Mouse (Mus musculus) hindbrain, embryonic 10.5 days (tissue): ENCODE measurements around the gene Lamp5. TPM values are rescaled to one million over a fixed set of nuclear protein-coding genes. Genes with fewer than 3 reads are reported as not detected.

Experiments
- DNase-seq: peaks from one replicate; pipeline ENCODE4 v3.0.0-alpha.2; 2017; ENCODE audit warnings: low spot score
- H3K27ac ChIP-seq: fragments of 300-500 bp; sonication (generic); 2 replicates; pipeline ENCODE4 v1.5.1; 2016; ENCODE audit warnings: mild to moderate bottlenecking, moderate library complexity
- H3K27me3 ChIP-seq: fragments of 300-500 bp; sonication (generic); 2 replicates; pipeline ENCODE4 v1.6.1; 2016; ENCODE audit warnings: mild to moderate bottlenecking; ENCODE audit not compliant: poor library complexity, insufficient read depth, severe bottlenecking
- H3K36me3 ChIP-seq: fragments of 300-500 bp; sonication (generic); 2 replicates; pipeline ENCODE4 v1.6.1; 2016; ENCODE audit warnings: mild to moderate bottlenecking, moderate library complexity
- H3K4me1 ChIP-seq: fragments of 300-500 bp; sonication (generic); replicated peaks from 2 replicates; pipeline ENCODE4 v1.6.1; 2016; ENCODE audit warnings: mild to moderate bottlenecking
- H3K4me3 ChIP-seq: fragments of 300-500 bp; sonication (generic); 2 replicates; pipeline ENCODE4 v1.5.1; 2016; ENCODE audit warnings: mild to moderate bottlenecking, moderate library complexity
- H3K9me3 ChIP-seq: fragments of 300-500 bp; sonication (generic); 2 replicates; pipeline ENCODE4 v1.6.1; 2016; ENCODE audit warnings: mild to moderate bottlenecking, moderate library complexity
- WGBS: fragments of 180-500 bp; shearing (Covaris S2); methylation state at CpG from one replicate; pipeline ENCODE4 v1.1.7; 2016; 5-methylcytosine and 5-hydroxymethylcytosine counted together
- polyA plus RNA-seq: library from polyadenylated mRNA; unstranded; fragments of >200 nt; fragmentation: Nextera tagmentation; extraction: Ambion mirVana; gene quantifications from 2 replicates; pipeline ENCODE4 v1.2.1, GENCODE M21; 2016

The Lamp5 gene
- 8.6 and 64.0 TPM in 2 replicates for polyA plus RNA-seq

DNA sequence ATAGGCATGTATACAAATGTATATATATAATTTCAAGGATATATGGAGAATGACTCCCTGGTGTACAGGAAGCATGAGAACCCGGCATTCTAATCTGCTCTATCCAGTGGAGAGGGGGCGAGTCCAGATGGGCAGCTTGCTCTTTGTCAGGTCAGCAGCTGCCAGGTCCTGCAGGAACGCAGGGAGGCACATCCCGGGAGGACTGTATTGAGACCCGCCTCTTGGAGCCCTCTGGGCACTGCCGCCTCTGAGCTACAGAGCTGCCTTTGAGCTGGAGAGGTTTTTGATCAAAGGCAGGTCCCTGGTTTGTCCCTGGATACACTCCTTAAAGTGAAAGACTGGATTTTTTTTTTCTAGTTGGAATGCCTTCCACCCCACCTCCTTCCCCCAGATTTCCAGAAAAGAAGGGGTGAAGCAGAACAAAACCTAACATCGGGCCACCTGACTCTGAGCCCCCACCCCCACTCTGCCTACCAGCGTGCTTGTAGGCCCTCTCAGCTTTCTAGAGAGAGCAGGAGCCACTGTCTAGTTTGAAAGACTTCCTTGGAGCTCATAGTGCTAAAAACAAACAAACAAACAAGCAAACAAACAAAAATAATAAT, at the start of gene Lamp5:
TSS of gene Lamp5 (plus strand) at position 552 of the 602 bp plus-strand sequence.
- Histone ChIP-seq H3K36me3 (no peaks in the 10 kb centered on the region), H3K4me3 (peak within 1 kb of the TSS; percentile 47), H3K27ac (peak within 1 kb of the TSS; percentile 46), H3K27me3 (peaks cover 31% of the 10 kb centered on the region), H3K4me1 (peaks cover 17% of the 10 kb centered on the region), H3K9me3 (no peaks in the 10 kb centered on the region)
- peak; percentile 48 for DNase-seq
- 2% methylated on average over 8 of the region's 8 CpGs for WGBS

DNA sequence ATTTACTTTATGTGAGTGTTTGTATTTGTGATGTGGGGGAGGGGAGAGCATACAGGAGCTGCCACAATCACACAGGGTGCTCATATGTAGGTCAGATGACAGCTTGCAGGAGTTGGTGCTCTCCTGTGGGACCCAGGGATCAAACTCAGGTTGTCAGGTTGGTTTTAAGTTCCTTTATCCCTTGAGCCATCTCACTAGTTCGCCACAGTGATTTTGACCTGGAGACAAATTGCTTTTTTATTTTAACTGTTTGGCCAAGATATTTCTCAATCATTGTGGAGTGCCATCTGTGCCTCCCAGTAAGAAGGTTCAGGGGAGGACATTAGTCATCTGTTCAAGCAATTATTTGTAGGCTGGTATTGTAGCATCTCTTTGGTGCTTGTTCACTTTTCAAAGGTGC, 48.2 kb upstream of the Lamp5 start:
- no peaks in the 10 kb centered on the region for H3K4me1 ChIP-seq
- DNase-seq, result no peak
- no peak overlapping the region for H3K27ac ChIP-seq
- H3K36me3 ChIP-seq, result no peaks in the 10 kb centered on the region
- no peaks in the 10 kb centered on the region for H3K9me3 ChIP-seq
- H3K4me3 ChIP-seq, result no peak overlapping the region
- WGBS, result 98% methylated on average over 1 of the region's 1 CpGs
- no peaks in the 10 kb centered on the region for H3K27me3 ChIP-seq

- Histone ChIP-seq H3K27ac (no peak overlapping the region), H3K9me3 (no peaks in the 10 kb centered on the region), H3K36me3 (no peaks in the 10 kb centered on the region), H3K4me3 (no peak overlapping the region), H3K27me3 (no peaks in the 10 kb centered on the region), H3K4me1 (no peaks in the 10 kb centered on the region)
- WGBS, result 96% methylated on average over 5 of the region's 5 CpGs
- DNase-seq, result no peak
Measured at GRCm38 (mm10) chr2:136006280-136006679, 45.8 kb upstream of the Lamp5 start.

- 91% methylated on average over 9 of the region's 9 CpGs for WGBS
- Histone ChIP-seq H3K36me3 (no peaks in the 10 kb centered on the region), H3K27ac (no peak overlapping the region), H3K4me1 (no peaks in the 10 kb centered on the region), H3K27me3 (no peaks in the 10 kb centered on the region), H3K9me3 (no peaks in the 10 kb centered on the region), H3K4me3 (no peak overlapping the region)
- DNase-seq, result no peak
Measured at GRCm38 (mm10) chr2:136012759-136013158, 39.3 kb upstream of the Lamp5 start.

GRCm38 (mm10) chr2:136048464-136048863, 3.6 kb upstream of the Lamp5 start:
- no peak overlapping the region for H3K27ac ChIP-seq
- H3K27me3 ChIP-seq, result peaks cover 27% of the 10 kb centered on the region
- H3K9me3 ChIP-seq, result no peaks in the 10 kb centered on the region
- 91% methylated on average over 4 of the region's 4 CpGs for WGBS
- H3K4me1 ChIP-seq, result peaks cover 17% of the 10 kb centered on the region
- no peak overlapping the region for H3K4me3 ChIP-seq
- DNase-seq, result no peak
- H3K36me3 ChIP-seq, result no peaks in the 10 kb centered on the region

DNA sequence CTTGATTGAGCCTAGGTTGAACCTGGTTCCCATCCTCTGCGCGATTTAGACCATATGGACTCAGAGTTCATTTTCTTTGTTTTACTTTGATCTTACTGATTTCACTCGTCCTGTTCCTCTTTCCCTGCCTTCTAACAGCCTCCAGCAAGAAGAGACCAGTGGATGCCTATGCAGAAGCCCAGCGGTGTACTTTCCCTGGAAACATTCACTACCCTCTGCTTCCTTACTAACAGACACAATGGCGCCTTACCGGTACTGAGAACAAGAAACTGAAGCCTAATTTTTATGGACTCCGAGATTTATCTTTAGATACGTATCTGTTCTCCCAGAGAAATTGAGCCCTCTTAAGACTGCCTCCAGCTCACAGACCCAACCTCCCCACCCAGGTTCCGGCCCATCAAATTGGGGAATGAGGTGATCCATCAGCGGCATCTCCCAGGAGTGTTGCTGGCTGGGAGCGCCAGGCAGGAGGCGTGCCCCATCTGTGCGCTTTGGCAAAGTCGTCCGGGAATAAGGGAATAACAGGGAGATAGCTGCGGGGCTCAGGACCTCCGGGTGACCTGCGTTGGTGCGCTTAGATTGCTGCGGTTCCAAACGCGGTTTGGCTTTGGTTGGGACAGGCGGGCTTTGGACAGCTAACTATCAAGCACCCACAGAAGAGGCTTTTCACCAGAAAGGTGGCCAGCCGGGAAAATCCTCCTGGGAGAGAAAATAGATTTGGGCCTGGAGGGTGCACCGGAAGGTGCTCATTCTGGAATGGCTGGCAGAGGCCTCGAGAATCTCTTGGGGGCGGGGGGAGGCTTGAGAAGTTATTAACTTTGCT, 1.0 kb upstream of the Lamp5 start:
- Histone ChIP-seq H3K9me3 (no peaks in the 10 kb centered on the region), H3K4me3 (peak overlapping the region; percentile 47), H3K27me3 (peaks cover 27% of the 10 kb centered on the region), H3K4me1 (peaks cover 17% of the 10 kb centered on the region), H3K36me3 (no peaks in the 10 kb centered on the region), H3K27ac (peak overlapping the region; percentile 46)
- peak; percentile 37 for DNase-seq
- WGBS, result 18% methylated on average over 27 of the region's 27 CpGs

DNA sequence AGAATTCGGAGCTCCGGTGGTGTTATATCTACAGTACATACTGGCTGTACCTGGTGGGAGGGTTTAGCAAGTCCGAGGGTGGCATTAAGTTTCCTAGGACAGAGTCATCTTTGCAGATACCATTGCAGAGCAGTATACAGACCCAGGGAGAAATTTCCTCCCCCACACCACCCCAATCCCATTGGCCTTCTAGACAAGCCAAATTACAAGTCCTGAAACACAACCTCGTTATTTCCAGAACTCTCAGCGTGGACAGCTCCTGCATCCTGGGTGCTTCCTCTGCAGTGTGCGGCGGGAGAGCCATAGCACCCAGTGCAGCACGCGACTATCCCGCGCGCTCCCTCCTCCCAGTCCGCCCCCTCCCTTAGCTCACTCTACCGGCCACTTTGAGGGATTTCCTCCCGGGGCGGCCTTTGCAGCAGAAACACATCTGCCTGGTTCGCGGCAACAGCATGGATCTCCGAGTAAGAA, 5.9 kb downstream of the Lamp5 start:
- 5% methylated on average over 19 of the region's 19 CpGs for WGBS
- DNase-seq, result peak; percentile 53
- H3K4me1 ChIP-seq, result peaks cover 23% of the 10 kb centered on the region
- no peaks in the 10 kb centered on the region for H3K36me3 ChIP-seq
- peak overlapping the region; percentile 40; the same call in 1 of the 2 replicates for H3K27ac ChIP-seq
- H3K27me3 ChIP-seq, result peaks cover 52% of the 10 kb centered on the region
- H3K4me3 ChIP-seq, result peak overlapping the region; percentile 53
- H3K9me3 ChIP-seq, result no peaks in the 10 kb centered on the region

DNA sequence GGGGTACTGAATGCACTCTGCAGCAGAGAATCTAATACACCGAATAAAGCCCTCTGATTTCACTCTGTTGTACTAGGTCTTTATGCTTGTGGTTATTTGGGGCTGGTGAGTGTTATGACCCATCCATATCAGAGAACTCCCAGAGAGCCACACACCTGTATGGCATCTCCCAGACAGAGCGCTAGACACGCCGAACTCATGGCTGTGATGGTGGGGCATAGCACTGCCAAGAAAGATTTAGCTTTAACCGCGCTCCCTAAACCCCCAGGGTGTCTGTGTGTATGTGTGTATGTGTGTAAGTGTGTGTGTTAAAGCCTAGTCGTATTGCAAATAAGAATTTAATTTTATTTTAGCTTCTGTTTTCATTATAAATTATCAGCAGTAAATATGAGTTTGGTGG, 6.4 kb downstream of the Lamp5 start:
- Histone ChIP-seq H3K27me3 (peaks cover 52% of the 10 kb centered on the region), H3K4me3 (peak overlapping the region; percentile 53), H3K4me1 (peaks cover 23% of the 10 kb centered on the region), H3K36me3 (no peaks in the 10 kb centered on the region), H3K9me3 (no peaks in the 10 kb centered on the region), H3K27ac (peak overlapping the region; percentile 76; the same call in 1 of the 2 replicates)
- DNase-seq, result no peak
- 4% methylated on average over 7 of the region's 7 CpGs for WGBS

GRCm38 (mm10) chr2:136059029-136059669, 7.1 kb downstream of the Lamp5 start:
- WGBS, result 2% methylated on average over 37 of the region's 37 CpGs
- Histone ChIP-seq H3K9me3 (no peaks in the 10 kb centered on the region), H3K4me1 (peaks cover 23% of the 10 kb centered on the region), H3K36me3 (no peaks in the 10 kb centered on the region), H3K27me3 (peaks cover 52% of the 10 kb centered on the region), H3K27ac (peak overlapping the region; percentile 76), H3K4me3 (peak overlapping the region; percentile 53)
- peak; percentile 23 for DNase-seq

GRCm38 (mm10) chr2:136064356-136064755, 12.3 kb downstream of the Lamp5 start:
- 83% methylated on average over 1 of the region's 1 CpGs for WGBS
- no peak overlapping the region for H3K4me3 ChIP-seq
- no peaks in the 10 kb centered on the region for H3K9me3 ChIP-seq
- no peak overlapping the region for H3K27ac ChIP-seq
- no peaks in the 10 kb centered on the region for H3K36me3 ChIP-seq
- peaks cover 6% of the 10 kb centered on the region for H3K4me1 ChIP-seq
- H3K27me3 ChIP-seq, result peaks cover 22% of the 10 kb centered on the region
- no peak for DNase-seq

- WGBS, result 83% methylated on average over 2 of the region's 2 CpGs
- no peak overlapping the region for H3K27ac ChIP-seq
- DNase-seq, result no peak
Measured at GRCm38 (mm10) chr2:136095978-136096377, 43.9 kb downstream of the Lamp5 start.

DNA sequence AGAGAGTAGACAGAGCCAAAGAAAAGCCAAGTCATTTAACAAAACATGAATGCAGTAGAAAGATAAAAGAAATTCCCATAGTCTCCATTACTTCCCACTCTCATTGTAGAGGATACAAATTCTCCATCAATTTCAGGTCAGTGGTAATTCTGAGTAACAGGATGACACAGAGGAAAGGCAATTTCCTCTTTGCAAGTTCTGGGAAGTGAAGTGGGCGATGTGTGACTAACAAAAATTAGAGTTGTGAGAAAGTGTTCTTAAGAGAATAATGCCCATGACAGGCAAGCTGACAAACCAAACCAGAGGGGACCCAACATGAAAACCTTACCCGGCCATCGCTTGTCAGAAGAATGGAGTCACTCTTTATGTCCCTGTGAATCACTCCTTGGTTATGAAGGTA, 45.1 kb downstream of the Lamp5 start:
- H3K27ac ChIP-seq, result no peak overlapping the region
- DNase-seq, result no peak
- no peak overlapping the region for H3K4me3 ChIP-seq
- H3K9me3 ChIP-seq, result no peaks in the 10 kb centered on the region
- no peaks in the 10 kb centered on the region for H3K4me1 ChIP-seq
- no peaks in the 10 kb centered on the region for H3K36me3 ChIP-seq
- 89% methylated on average over 3 of the region's 3 CpGs for WGBS
- H3K27me3 ChIP-seq, result no peaks in the 10 kb centered on the region

More at GRCm38 (mm10) chr2:136095978-136096377, 43.9 kb downstream of the Lamp5 start:
- H3K27me3 ChIP-seq, result no peaks in the 10 kb centered on the region
- no peaks in the 10 kb centered on the region for H3K9me3 ChIP-seq
- no peaks in the 10 kb centered on the region for H3K36me3 ChIP-seq
- H3K4me1 ChIP-seq, result no peaks in the 10 kb centered on the region
- no peak overlapping the region for H3K4me3 ChIP-seq

- Histone ChIP-seq H3K4me1 (peaks cover 32% of the 10 kb centered on the region), H3K9me3 (no peaks in the 10 kb centered on the region), H3K36me3 (no peaks in the 10 kb centered on the region), H3K27me3 (no peaks in the 10 kb centered on the region), H3K4me3 (no peak overlapping the region), H3K27ac (peak overlapping the region; percentile 68)
- DNase-seq, result peak; percentile 13
Measured at GRCm38 (mm10) chr2:136107597-136107996, 55.6 kb downstream of the Lamp5 start.
